Mouse (Mus musculus) left cerebral cortex, postnatal 4 days (tissue): ENCODE results near the gene Lrig3. TPM values are rescaled to one million over a fixed set of nuclear protein-coding genes. Genes with fewer than 3 reads are reported as not detected.

Source experiments
- DNase-seq: peaks from one replicate; pipeline ENCODE4 v3.0.0-alpha.2; 2022
- intact Hi-C: fragments of 180-260 bp; cut with DNase I; formaldehyde crosslinking; loops from one replicate; pipeline ENCODE4 v1.15.1; 2025
- total RNA-seq, 2 experiments: library from RNA; stranded (reverse); gene quantifications; 2 replicates each; pipeline ENCODE4 v1.2.3; 2021

Gene Lrig3
- 1 to 10 TPM; 4.4 to 4.6 TPM for total RNA-seq

DNA sequence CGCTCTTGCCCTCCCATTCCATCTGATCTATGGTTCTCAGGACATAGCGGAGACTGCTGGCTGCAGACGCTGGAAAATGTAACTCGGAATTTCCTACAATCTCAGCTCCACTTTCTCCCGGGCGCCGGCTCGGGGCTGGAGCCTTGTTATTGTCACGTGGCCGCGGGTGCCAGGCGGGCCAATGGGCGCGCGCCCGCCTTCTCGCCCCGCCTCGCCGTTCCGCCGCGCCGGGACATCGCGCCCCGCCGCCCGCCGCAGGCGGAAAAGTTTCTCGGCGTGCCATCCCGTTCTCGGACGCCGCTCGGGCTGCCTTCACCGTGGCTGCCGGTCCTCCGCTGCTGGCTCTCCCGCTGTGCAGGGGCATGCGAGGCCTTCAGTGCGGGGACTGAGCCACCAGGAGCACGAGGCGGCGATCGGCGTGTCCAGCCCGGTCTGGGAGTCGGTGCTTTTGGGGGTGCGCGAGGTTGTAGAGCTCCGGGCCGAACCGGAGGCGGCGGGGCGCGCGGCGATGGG, at the start of gene Lrig3:
Lrig3 (plus strand) TSS at position 201 of the 513 bp plus-strand sequence.
- peak; percentile 85 for DNase-seq
- intact Hi-C loops: no loop called here

- intact Hi-C loops: no loop called here
- DNase-seq: no peak
Observed at GRCm38 (mm10) chr10:125916781-125917180, 49.2 kb upstream of the Lrig3 start.

GRCm38 (mm10) chr10:125917436-125917871, 48.5 kb upstream of the Lrig3 start:
- no peak for DNase-seq
- intact Hi-C loops: no loop called here

- DNase-seq: no peak
- intact Hi-C loops: no loop called here
Observed at GRCm38 (mm10) chr10:125918994-125919393, 47.0 kb upstream of the Lrig3 start.

- intact Hi-C loops: no loop called here
- DNase-seq: no peak
Observed at GRCm38 (mm10) chr10:125921654-125922446, 44.1 kb upstream of the Lrig3 start.

GRCm38 (mm10) chr10:125929961-125930360, 36.0 kb upstream of the Lrig3 start:
- no peak for DNase-seq
- intact Hi-C loops: no loop called here

DNA sequence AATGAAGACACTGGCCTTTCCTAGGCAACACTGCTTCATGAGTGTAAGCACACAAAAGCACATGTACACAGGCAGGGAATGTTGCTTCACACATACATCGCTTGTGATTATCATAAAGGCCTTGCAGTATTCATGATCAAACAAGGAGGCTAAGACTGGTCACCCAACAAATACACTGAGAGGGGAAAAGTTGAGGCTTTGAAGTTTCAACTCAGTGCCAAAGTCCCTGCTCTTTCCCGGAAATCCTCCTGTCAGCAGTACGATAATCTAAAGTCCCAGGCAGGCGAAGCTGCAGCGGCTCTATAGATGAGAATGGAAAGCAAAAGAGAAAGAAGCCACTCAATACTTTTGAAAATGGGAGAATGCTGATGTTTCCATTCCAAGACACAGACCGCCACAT, 32.6 kb upstream of the Lrig3 start:
- DNase-seq: no peak
- intact Hi-C loops: no loop called here

GRCm38 (mm10) chr10:125934095-125934494, 31.9 kb upstream of the Lrig3 start:
- no peak for DNase-seq
- intact Hi-C loops: no loop called here

- no peak for DNase-seq
- intact Hi-C loops: no loop called here
Observed at GRCm38 (mm10) chr10:125937517-125938497, 28.2 kb upstream of the Lrig3 start.

DNA sequence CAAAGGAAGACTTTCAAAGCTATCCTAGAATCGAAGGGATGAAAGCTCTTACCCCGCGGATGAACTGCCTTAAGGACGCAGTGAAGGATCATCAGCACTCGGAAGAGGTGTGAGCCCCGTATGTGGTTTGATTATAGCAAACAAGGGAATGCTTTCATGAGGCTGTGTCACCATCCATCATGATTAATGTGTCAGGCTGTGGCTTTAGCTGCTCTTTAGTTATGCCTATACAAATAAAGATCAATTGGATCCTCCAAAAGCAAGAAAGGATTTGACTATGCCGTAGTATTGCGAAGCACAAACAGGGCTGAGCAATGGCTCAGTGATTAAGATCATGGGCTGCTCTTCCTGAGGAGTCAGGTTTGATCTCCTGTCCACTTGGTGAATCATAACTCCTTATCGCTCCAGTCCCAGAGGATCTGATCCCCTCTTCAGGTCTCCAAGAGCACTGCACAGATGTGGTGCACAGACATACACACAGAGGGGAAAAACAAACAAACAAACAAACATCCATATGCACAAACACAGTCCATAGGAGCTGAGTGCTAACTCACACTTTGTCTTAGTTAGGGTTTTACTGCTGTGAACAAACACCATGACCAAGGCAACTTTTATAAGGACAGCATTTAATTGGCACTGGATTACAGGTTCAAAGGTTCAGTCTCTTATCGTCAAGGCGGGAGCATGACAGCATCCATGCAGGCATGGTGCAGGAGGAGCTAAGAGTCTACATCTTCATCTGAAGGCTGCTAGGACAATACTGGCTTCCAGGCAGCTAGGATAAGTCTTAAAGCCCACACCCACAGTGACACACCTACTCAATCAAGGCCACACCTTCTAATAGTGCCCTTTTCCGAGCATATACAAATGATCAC, 27.2 kb upstream of the Lrig3 start:
- intact Hi-C loops: no loop called here
- DNase-seq: no peak

DNA sequence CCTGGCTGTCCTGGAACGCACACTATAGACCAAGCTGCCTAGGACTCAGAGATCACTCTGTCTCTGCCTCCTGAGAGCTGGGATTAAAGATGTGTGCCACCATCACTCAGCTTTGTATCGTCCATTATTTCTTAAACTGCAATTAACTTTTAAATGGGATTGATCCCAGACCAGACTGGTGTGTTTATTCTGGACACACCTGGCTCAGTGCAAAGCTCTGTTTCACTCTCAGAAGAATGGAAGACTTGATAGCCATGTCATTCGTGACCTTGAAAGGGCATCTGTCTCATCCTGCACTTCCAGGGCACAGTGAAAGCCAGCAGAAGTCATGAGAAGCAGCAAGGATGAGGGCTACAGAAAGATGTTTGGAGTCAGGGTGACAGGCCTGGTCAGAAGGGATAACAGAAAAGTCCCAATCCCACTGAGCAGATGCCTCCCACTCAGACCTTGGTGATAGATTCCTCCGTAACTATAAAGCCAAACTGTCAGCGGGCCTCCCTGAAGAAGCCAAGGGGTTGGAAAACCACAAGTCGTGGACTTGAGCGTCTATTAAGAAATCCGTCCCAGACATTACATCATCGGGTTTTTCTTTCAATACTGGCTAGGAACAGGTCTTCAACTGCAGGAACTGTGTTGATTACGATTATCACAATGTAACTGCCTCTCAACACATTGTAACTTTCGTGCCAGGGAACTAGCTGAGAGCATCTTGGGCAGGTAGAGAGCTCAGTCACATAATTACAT, 25.5 kb upstream of the Lrig3 start:
- no peak for DNase-seq
- intact Hi-C loops: no loop called here

GRCm38 (mm10) chr10:125943098-125943497, 22.9 kb upstream of the Lrig3 start:
- DNase-seq: no peak
- intact Hi-C loops: no loop called here

- intact Hi-C loops: no loop called here
- DNase-seq: no peak
Observed at GRCm38 (mm10) chr10:125944762-125945504, 21.0 kb upstream of the Lrig3 start.

- intact Hi-C loops: no loop called here
- DNase-seq: peak; percentile 45
Observed at GRCm38 (mm10) chr10:125948842-125949474, 17.0 kb upstream of the Lrig3 start.

- no peak for DNase-seq
- intact Hi-C loops: no loop called here
Observed at GRCm38 (mm10) chr10:125951633-125952032, 14.3 kb upstream of the Lrig3 start.

GRCm38 (mm10) chr10:125954343-125954742, 11.6 kb upstream of the Lrig3 start:
- intact Hi-C loops: no loop called here
- DNase-seq: no peak

DNA sequence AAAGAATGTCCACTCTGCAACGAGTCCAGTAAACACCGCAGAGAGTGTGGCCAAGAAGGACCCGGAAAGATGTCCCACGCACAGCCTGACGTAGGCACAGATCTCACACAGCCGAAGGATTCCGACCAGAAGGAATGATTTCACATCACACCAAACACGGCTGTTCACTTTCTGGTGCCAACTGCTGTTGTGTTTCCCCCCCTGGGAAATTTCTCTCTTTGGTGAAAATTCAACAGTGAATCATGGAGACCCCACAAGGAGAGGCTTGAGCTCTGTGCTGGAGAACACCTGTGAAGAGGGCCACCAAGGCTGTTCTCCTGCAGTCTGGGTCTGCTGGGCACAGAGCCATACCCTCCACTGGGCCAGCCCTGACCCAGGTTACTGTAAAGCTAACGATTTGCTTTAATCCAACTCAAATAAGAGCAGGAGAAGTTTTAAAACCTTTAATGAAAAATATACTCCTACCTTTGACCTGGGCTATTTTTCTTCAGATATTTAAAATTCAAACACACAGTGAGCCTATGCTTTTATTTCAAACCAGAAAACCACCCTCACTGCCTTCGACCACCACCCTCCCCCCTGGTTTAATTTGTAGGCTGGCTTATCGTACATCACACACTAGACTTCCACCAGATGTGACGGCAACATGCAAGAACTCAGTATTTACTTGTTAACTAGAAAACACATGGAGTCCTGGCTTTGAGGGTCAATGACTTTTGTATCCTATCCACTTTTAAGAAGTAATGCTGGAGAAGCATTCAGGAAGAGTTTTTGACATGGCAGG, 11.0 kb upstream of the Lrig3 start:
- intact Hi-C loops: no loop called here
- peak; percentile 71 for DNase-seq
